Mouse (Mus musculus): ENCODE results near the gene Olfr872. TPM values are rescaled to one million over a fixed set of nuclear protein-coding genes. Genes with fewer than 3 reads are reported as not detected.
"Not testable (repeated sequence)": the region's sequence is repeated elsewhere in the genome, so short reads cannot be mapped to it uniquely, and the experiment has no call there.

Gene Olfr872
- not detected in 2 replicates for polyA plus RNA-seq (2012; ENCODE audit: insufficient read depth, insufficient read length, missing spikeins)

DNA sequence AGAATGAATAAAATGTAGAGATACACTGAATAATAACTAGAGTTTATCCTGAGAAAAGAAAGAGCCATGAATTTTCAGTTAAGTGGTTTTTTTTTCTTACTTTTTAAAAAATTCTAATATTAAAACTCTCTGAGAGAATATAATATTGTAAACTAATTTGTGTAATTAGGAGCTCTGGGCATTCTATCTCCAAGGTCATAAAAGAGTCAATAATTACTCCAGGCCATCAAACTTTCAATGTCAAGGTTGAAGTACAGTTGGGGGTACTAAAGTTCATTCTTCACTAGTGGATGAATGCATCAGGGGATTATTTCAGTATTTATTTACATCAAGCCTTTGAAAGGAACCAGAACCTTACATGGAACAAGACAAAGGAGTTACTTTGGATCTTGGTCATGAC lies at the start of gene Olfr872:
Gene Olfr872 (plus strand): TSS at position 301 of the 400 bp plus-strand sequence.
- Histone ChIP-seq H3K27ac (replicated peaks; ENCODE audit: low read depth, low read length) (no peak within 1 kb of the TSS), H3K4me3 (ENCODE audit: insufficient read depth, low read depth, low read length) (no peak within 1 kb of the TSS), H3K4me1 (ENCODE audit: control insufficient read depth, insufficient read depth, insufficient read length, low read length) (no peaks in the 10 kb centered on the region)

DNA sequence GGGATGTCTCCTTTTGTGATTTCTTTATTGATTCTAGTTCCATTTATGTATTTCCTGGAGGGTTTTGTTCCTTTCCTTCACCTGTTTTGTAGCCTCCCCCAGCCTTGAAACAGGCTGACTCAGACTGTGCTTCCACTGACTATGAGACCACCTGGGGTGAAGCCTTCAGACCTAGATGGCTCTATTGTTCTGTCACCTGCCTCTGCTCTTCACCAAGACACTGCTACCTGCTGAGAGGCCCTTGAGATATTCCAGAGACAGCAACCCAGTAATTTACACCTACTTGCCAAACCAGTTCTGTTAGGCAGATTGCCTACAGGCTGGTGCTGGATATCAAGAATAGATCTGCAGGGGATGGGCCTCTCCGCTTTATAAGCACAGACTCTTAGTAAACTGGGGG lies 34.8 kb upstream of the Olfr872 start:
- Histone ChIP-seq H3K4me1 (ENCODE audit: control insufficient read depth, insufficient read depth, insufficient read length, low read length) (no peaks in the 10 kb centered on the region), H3K27ac (replicated peaks; ENCODE audit: low read depth, low read length) (no peak overlapping the region), H3K4me3 (ENCODE audit: insufficient read depth, low read depth, low read length) (no peak overlapping the region)

DNA sequence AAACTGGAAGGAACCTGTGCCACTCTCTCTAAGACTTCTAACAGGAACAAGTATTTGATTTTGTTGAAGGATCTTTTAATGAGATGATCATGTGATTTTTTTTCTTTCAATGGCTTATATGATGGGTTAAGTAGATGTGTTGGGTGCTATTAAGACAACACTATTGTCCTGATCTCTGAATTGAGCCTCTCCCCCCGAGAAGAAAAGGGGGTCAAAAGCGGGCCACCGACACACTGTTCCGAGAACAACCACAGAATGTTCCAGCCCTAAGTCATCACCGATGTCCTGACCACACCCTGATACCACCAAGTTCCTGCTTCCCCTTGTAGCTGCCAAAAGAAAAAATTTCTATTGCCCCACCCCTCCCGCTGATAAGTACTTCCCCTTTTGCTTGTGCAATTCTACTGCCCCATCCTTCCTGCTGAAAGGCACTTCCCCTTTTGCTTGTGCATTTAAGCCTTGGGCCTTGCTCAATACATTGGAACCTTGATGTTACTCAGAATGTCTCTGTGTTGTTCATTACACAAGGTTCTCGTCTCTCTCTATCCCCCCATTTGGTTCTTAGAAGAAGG lies 33.4 kb upstream of the Olfr872 start:
- H3K27ac ChIP-seq (replicated peaks; ENCODE audit: low read depth, low read length); H3K4me1 ChIP-seq (ENCODE audit: control insufficient read depth, insufficient read depth, insufficient read length, low read length); H3K4me3 ChIP-seq (ENCODE audit: insufficient read depth, low read depth, low read length): not testable (repeated sequence)

DNA sequence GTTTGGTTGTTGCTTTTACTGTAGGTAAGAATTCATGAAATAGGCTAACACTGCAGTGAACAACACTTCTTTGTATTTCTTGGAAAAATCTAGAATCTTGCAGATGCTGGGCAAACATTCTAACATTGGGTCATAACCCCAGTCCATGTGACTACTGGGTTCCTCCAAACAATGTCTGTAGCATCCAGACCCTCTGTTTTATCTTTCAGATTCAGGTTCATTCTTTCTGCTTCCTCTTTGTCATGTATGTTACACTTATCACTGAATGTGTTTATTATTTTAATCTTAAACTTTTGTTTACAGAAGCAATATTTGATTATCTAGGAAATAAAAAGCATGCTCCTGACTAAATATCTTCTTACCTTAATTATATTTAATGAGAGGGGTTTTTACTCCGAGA lies 26.1 kb upstream of the Olfr872 start:
- Histone ChIP-seq H3K27ac (replicated peaks; ENCODE audit: low read depth, low read length) (no peak overlapping the region), H3K4me3 (ENCODE audit: insufficient read depth, low read depth, low read length) (no peak overlapping the region), H3K4me1 (ENCODE audit: control insufficient read depth, insufficient read depth, insufficient read length, low read length) (no peaks in the 10 kb centered on the region)

DNA sequence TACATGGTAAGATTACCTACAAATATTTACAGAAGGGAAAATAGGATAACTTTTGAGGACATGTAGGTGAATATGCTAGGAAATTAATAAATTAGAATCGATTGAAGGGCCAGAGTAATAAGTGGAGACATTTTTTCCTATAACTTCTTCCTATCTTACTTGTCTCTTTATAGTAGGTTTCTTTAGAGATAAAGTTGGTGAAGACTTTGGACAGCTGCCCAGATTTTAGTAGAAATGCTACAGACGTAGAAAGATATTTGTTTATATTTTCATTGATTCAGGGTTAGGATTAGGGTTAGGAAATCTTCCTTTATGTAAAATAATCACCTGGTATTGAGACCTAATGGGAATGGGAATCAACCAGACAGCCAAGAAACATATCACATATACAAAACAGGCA lies 25.4 kb upstream of the Olfr872 start:
- Histone ChIP-seq H3K4me3 (ENCODE audit: insufficient read depth, low read depth, low read length) (no peak overlapping the region), H3K27ac (replicated peaks; ENCODE audit: low read depth, low read length) (no peak overlapping the region), H3K4me1 (ENCODE audit: control insufficient read depth, insufficient read depth, insufficient read length, low read length) (no peaks in the 10 kb centered on the region)

DNA sequence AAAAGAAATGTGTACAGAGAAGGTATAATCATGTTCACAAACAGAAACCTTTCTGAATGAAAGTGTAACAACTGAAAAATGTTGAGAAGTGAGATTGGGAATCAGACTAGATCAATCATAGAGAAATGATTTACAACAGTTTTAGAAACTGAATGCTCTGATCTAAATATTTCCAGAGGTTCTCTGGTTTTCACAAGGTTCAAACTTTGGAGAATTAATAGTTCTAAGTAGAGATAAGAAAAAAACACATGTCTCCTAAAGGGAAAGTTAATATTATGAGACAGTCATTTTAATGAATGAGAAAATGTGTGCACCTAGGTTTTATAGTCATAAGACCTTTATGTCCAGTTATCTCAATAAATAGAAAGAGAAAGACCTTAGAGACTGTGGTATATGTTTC lies 25.0 kb upstream of the Olfr872 start, which contains the start of gene Olfr871:
Gene Olfr871 (plus strand): TSS at position 301 of the 400 bp plus-strand sequence.
- Histone ChIP-seq H3K4me3 (ENCODE audit: insufficient read depth, low read depth, low read length) (no peak within 1 kb of the TSS), H3K4me1 (ENCODE audit: control insufficient read depth, insufficient read depth, insufficient read length, low read length) (no peaks in the 10 kb centered on the region), H3K27ac (replicated peaks; ENCODE audit: low read depth, low read length) (no peak within 1 kb of the TSS)

DNA sequence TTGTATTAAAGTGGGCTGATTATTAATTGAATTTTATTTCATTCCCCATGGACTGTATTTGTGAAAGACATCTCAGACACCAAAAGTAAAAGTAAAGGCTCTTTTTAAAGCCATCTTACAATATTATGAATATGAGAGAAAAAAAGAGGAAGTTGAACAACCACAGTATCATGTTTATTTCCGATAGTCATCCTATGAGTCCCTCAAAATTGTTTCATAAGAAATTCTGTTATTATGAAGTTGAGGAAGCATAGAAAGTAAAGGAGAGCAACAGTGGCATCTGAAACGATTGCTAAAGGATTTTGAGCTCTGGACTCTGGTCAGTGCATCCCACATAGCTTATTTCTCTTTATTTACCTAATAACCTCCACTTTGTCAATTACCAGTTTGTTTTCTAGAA lies 459 bp downstream of the Olfr872 start:
- Histone ChIP-seq H3K4me1 (ENCODE audit: control insufficient read depth, insufficient read depth, insufficient read length, low read length) (no peaks in the 10 kb centered on the region), H3K4me3 (ENCODE audit: insufficient read depth, low read depth, low read length) (no peak overlapping the region), H3K27ac (replicated peaks; ENCODE audit: low read depth, low read length) (no peak overlapping the region)

DNA sequence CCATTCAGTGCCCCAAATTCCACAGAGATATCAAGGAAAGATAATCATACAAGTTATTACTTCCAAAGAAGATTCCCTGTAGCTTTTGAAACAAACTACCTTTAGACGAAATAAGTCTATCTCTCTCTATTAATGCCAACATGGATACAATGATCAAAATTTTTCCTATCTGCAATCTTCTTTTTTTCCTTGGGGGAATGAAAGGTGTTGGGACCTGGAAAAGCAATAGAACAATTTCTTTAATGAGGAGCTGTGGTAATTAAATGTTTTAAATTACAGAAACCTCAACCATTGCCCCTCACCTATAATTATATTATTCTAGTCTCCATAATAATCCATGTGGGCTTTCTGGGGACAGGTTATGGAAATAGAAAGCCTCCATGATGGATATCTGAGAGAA lies 45.1 kb downstream of the Olfr872 start, which contains the start of gene Olfr39:
Gene Olfr39 (plus strand): TSS at position 301 of the 400 bp plus-strand sequence.
- Histone ChIP-seq H3K27ac (replicated peaks; ENCODE audit: low read depth, low read length) (no peak within 1 kb of the TSS), H3K4me1 (ENCODE audit: control insufficient read depth, insufficient read depth, insufficient read length, low read length) (no peaks in the 10 kb centered on the region), H3K4me3 (ENCODE audit: insufficient read depth, low read depth, low read length) (no peak within 1 kb of the TSS)

DNA sequence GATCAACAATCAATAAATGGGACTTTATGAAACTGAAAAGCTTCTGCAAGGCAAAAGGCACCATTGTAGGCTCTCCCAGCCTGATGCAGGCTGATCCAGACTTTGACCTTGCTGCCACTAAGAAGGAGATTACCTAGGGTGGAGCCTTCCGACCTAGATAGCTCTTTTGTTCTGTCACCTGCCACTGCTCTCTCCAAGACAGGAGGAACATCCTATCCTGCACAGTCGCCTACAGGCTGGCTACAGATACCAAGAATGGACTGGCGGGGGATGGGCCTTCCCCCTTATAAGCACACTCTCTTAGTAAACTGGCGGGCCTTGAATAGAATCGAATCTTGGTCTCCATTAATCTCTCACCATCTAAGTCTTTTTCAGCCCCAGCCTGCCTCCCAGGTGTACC lies 58.6 kb downstream of the Olfr872 start:
- H3K4me1 ChIP-seq (ENCODE audit: control insufficient read depth, insufficient read depth, insufficient read length, low read length); H3K4me3 ChIP-seq (ENCODE audit: insufficient read depth, low read depth, low read length); H3K27ac ChIP-seq (replicated peaks; ENCODE audit: low read depth, low read length): not testable (repeated sequence)

DNA sequence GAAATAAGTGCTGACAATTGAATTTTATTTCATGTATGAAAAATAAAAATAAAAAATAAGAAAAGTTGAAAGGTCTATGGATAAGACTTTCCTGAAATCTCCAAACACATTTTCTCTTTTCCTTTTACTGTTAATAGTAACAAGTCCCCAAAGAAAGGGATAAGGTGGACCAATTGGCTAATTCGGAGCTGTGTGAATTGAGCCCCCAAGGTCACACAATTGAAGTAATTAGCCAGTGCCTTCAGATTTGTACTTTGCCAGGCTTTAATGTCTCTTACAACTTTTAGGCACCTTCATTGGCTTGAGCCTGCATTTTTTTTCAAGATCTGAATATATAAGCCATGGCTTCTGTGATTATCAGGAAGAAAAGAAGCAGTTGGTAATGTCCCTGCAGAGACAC lies 61.3 kb downstream of the Olfr872 start, which contains the start of gene Olfr873:
Gene Olfr873 (plus strand): TSS at position 301 of the 400 bp plus-strand sequence.
- Histone ChIP-seq H3K4me1 (ENCODE audit: control insufficient read depth, insufficient read depth, insufficient read length, low read length) (no peaks in the 10 kb centered on the region), H3K4me3 (ENCODE audit: insufficient read depth, low read depth, low read length) (no peak within 1 kb of the TSS), H3K27ac (replicated peaks; ENCODE audit: low read depth, low read length) (no peak within 1 kb of the TSS)

Other genes starting within 250 kb of the Olfr872 start
- gene Olfr866, start 209.1 kb upstream of the Olfr872 start, polyA plus RNA-seq (2012; ENCODE audit: insufficient read depth, insufficient read length, missing spikeins) = not detected in 2 replicates
- gene Olfr867, start 179.6 kb upstream of the Olfr872 start, polyA plus RNA-seq (2012; ENCODE audit: insufficient read depth, insufficient read length, missing spikeins) = not detected in 2 replicates
- not detected in 2 replicates for gene Olfr868, start 138.5 kb upstream of the Olfr872 start, polyA plus RNA-seq (2012; ENCODE audit: insufficient read depth, insufficient read length, missing spikeins)
- gene Olfr869, start 108.1 kb upstream of the Olfr872 start, polyA plus RNA-seq (2012; ENCODE audit: insufficient read depth, insufficient read length, missing spikeins) = not detected in 2 replicates
- not detected in 2 replicates for gene Olfr870, start 63.1 kb upstream of the Olfr872 start, polyA plus RNA-seq (2012; ENCODE audit: insufficient read depth, insufficient read length, missing spikeins)
- gene Olfr871, start 24.9 kb upstream of the Olfr872 start, polyA plus RNA-seq (2012; ENCODE audit: insufficient read depth, insufficient read length, missing spikeins) = not detected in 2 replicates
- not detected in 2 replicates for gene Olfr39, start 45.2 kb downstream of the Olfr872 start, polyA plus RNA-seq (2012; ENCODE audit: insufficient read depth, insufficient read length, missing spikeins)
- gene Olfr873, start 61.4 kb downstream of the Olfr872 start, polyA plus RNA-seq (2012; ENCODE audit: insufficient read depth, insufficient read length, missing spikeins) = 1.5 and 1.6 TPM in 2 replicates
- gene Olfr18, start 99.0 kb downstream of the Olfr872 start, polyA plus RNA-seq (2012; ENCODE audit: insufficient read depth, insufficient read length, missing spikeins) = not detected in 2 replicates
- gene Zfp560, start 148.1 kb downstream of the Olfr872 start, polyA plus RNA-seq (2012; ENCODE audit: insufficient read depth, insufficient read length, missing spikeins) = 17.2 and 19.6 TPM in 2 replicates
- gene Zfp26, start 223.0 kb downstream of the Olfr872 start, polyA plus RNA-seq (2012; ENCODE audit: insufficient read depth, insufficient read length, missing spikeins) = 4.0 and 4.2 TPM in 2 replicates

Data from brown adipose tissue, adult 24 weeks (tissue).